Mouse (Mus musculus) liver, adult 2 months (tissue): Measurements from ENCODE around the gene Coro2b.

Source experiments
- CTCF ChIP-seq: fragments of 200-500 bp; IDR thresholded peaks from 2 replicates; pipeline ENCODE4 v1.5.1; 2011; ENCODE audit warnings: low read depth, low read length, control low read depth
- POLR2A ChIP-seq: fragments of 200-500 bp; IDR thresholded peaks from 2 replicates; pipeline ENCODE4 v1.6.1; 2011; ENCODE audit warnings: low read length, control low read depth; ENCODE audit not compliant: insufficient read depth; ENCODE audit errors: extremely low read depth

- TF ChIP-seq POLR2A (no peak), CTCF (no peak)
Observed at GRCm38 (mm10) chr9:62460086-62460485, 76.8 kb downstream of the Coro2b start.
